Mouse (Mus musculus) intestine, postnatal 0 days (tissue): ENCODE measurements around the gene Satb2. TPM values are rescaled to one million over a fixed set of nuclear protein-coding genes. Genes with fewer than 3 reads are reported as not detected.

Experiments used
- ATAC-seq: fragments of 200-750 bp; cut with Nextera tagmentation; 2 replicates; pipeline ENCODE4 v1.8.0; 2017; ENCODE audit warnings: mild to moderate bottlenecking, moderate TSS enrichment, moderate library complexity
- H3K27ac ChIP-seq: fragments of 300-500 bp; sonication (generic); 2 replicates; pipeline ENCODE4 v1.5.1; 2014; ENCODE audit warnings: mild to moderate bottlenecking, low read depth, low read length, moderate library complexity
- H3K27me3 ChIP-seq: fragments of 300-500 bp; sonication (generic); replicated peaks from 2 replicates; pipeline ENCODE4 v1.6.1; 2014; ENCODE audit warnings: low read length, mixed read lengths; ENCODE audit not compliant: control insufficient read depth, insufficient read depth
- H3K36me3 ChIP-seq: fragments of 300-500 bp; sonication (generic); 2 replicates; pipeline ENCODE4 v1.6.1; 2014; ENCODE audit warnings: mild to moderate bottlenecking, moderate library complexity; ENCODE audit not compliant: control insufficient read depth, insufficient read depth
- H3K4me1 ChIP-seq: fragments of 300-500 bp; sonication (generic); replicated peaks from 2 replicates; pipeline ENCODE4 v1.6.1; 2014; ENCODE audit warnings: antibody characterized with exemption, low read length, mixed read lengths; ENCODE audit not compliant: control insufficient read depth, insufficient read depth
- H3K4me2 ChIP-seq: fragments of 300-500 bp; sonication (generic); replicated peaks from 2 replicates; pipeline ENCODE4 v1.6.1; 2014; ENCODE audit warnings: low read depth, mild to moderate bottlenecking, moderate library complexity
- H3K4me3 ChIP-seq: fragments of 300-500 bp; sonication (generic); 2 replicates; pipeline ENCODE4 v1.5.1; 2014; ENCODE audit warnings: low read depth, low read length
- H3K9ac ChIP-seq: fragments of 300-500 bp; sonication (generic); 2 replicates; pipeline ENCODE4 v1.6.1; 2014; ENCODE audit warnings: mild to moderate bottlenecking, low read depth, low read length
- H3K9me3 ChIP-seq: fragments of 300-500 bp; sonication (generic); 2 replicates; pipeline ENCODE4 v1.6.1; 2016; ENCODE audit warnings: mixed run types; ENCODE audit not compliant: control insufficient read depth
- CTCF ChIP-seq: sonication (generic); IDR thresholded peaks from 2 replicates; pipeline ENCODE4 v1.5.1; 2016; ENCODE audit warnings: low read depth, mild to moderate bottlenecking, control low read depth, antibody characterized with exemption, moderate library complexity
- WGBS: fragments of 180-500 bp; shearing (Covaris S2); extraction: QIAGEN DNeasy Blood & Tissue Kit; methylation state at CpG from one replicate; pipeline ENCODE4 v1.1.7; 2014; 5-methylcytosine and 5-hydroxymethylcytosine counted together
- polyA plus RNA-seq: library from polyadenylated mRNA; unstranded; fragments of >200 nt; fragmentation: Nextera tagmentation; extraction: Ambion mirVana; gene quantifications from 2 replicates; pipeline ENCODE4 v1.2.1, GENCODE M21; 2015

Satb2 gene
- polyA plus RNA-seq, 1 experiment from 2014 or later = 2.4 TPM

GRCm38 (mm10) chr1:56958996-56959395, 19.5 kb downstream of the Satb2 start:
- TF ChIP-seq CTCF = no peak

GRCm38 (mm10) chr1:56957942-56958341, 20.5 kb downstream of the Satb2 start:
- no peak overlapping the region for H3K27ac ChIP-seq
- TF ChIP-seq CTCF = no peak
- no peak for ATAC-seq
- no peak overlapping the region for H3K4me3 ChIP-seq
- H3K4me1 ChIP-seq = no peaks in the 10 kb centered on the region
- 82% methylated on average over 7 of the region's 7 CpGs for WGBS
- no peak overlapping the region for H3K4me2 ChIP-seq
- H3K36me3 ChIP-seq = no peaks in the 10 kb centered on the region
- H3K9ac ChIP-seq = no peak overlapping the region
- H3K9me3 ChIP-seq = no peaks in the 10 kb centered on the region
- no peaks in the 10 kb centered on the region for H3K27me3 ChIP-seq

More at GRCm38 (mm10) chr1:56958996-56959395, 19.5 kb downstream of the Satb2 start:
- Histone ChIP-seq H3K36me3 (no peaks in the 10 kb centered on the region), H3K9me3 (no peaks in the 10 kb centered on the region), H3K27ac (no peak overlapping the region), H3K4me1 (no peaks in the 10 kb centered on the region; the same call in 1 of the 2 replicates), H3K9ac (no peak overlapping the region), H3K4me3 (no peak overlapping the region), H3K4me2 (no peak overlapping the region), H3K27me3 (no peaks in the 10 kb centered on the region)
- no peak for ATAC-seq
- 83% methylated on average over 5 of the region's 5 CpGs for WGBS

- Histone ChIP-seq H3K4me1 (no peaks in the 10 kb centered on the region), H3K36me3 (no peaks in the 10 kb centered on the region), H3K9me3 (no peaks in the 10 kb centered on the region), H3K9ac (no peak overlapping the region), H3K4me2 (no peak overlapping the region), H3K27me3 (no peaks in the 10 kb centered on the region), H3K27ac (no peak overlapping the region), H3K4me3 (no peak overlapping the region)
- WGBS = 90% methylated on average over 2 of the region's 2 CpGs
- no peak for ATAC-seq
- no peak for TF ChIP-seq CTCF
Measured at GRCm38 (mm10) chr1:56956811-56957210, 21.6 kb downstream of the Satb2 start.

- no peaks in the 10 kb centered on the region for H3K36me3 ChIP-seq
- H3K9me3 ChIP-seq = no peaks in the 10 kb centered on the region
- no peak overlapping the region for H3K27ac ChIP-seq
- H3K9ac ChIP-seq = no peak overlapping the region
- TF ChIP-seq CTCF = no peak
- WGBS = 72% methylated on average over 12 of the region's 12 CpGs
- no peak overlapping the region for H3K4me3 ChIP-seq
- no peak overlapping the region for H3K4me2 ChIP-seq
- H3K4me1 ChIP-seq = no peaks in the 10 kb centered on the region
- no peak for ATAC-seq
- no peaks in the 10 kb centered on the region for H3K27me3 ChIP-seq
Measured at GRCm38 (mm10) chr1:56955739-56956085, 22.7 kb downstream of the Satb2 start.

- Histone ChIP-seq H3K4me3 (no peak overlapping the region), H3K4me1 (no peaks in the 10 kb centered on the region), H3K9ac (no peak overlapping the region), H3K27me3 (no peaks in the 10 kb centered on the region), H3K9me3 (no peaks in the 10 kb centered on the region), H3K27ac (no peak overlapping the region), H3K4me2 (no peak overlapping the region), H3K36me3 (no peaks in the 10 kb centered on the region)
- no peak for ATAC-seq
- 72% methylated on average over 14 of the region's 14 CpGs for WGBS
- no peak for TF ChIP-seq CTCF
Measured at GRCm38 (mm10) chr1:56955055-56955738, 23.3 kb downstream of the Satb2 start.

GRCm38 (mm10) chr1:56953538-56953937, 24.9 kb downstream of the Satb2 start:
- Histone ChIP-seq H3K4me1 (no peaks in the 10 kb centered on the region), H3K27me3 (no peaks in the 10 kb centered on the region), H3K4me3 (no peak overlapping the region), H3K4me2 (no peak overlapping the region), H3K27ac (no peak overlapping the region), H3K36me3 (no peaks in the 10 kb centered on the region), H3K9ac (no peak overlapping the region), H3K9me3 (no peaks in the 10 kb centered on the region)
- 59% methylated on average over 2 of the region's 2 CpGs for WGBS
- ATAC-seq = no peak
- TF ChIP-seq CTCF = no peak
